Mouse (Mus musculus): ENCODE results near the gene Ugt1a6b.
"Not testable (repeated sequence)": the region's sequence is repeated elsewhere in the genome, so short reads cannot be mapped to it uniquely, and the experiment has no call there.

Ugt1a6b gene

GRCm38 (mm10) chr1:88121521-88121920 lies 18.5 kb downstream of the Ugt1a6b start:
- DNase-seq (ENCODE audit: low read depth) = not testable (repeated sequence)

- DNase-seq (ENCODE audit: low read depth) = not testable (repeated sequence)
These were observed 22.8 kb downstream of the Ugt1a6b start for GRCm38 (mm10) chr1:88125827-88126360.

- DNase-seq (ENCODE audit: low read depth) = not testable (repeated sequence)
These were observed 26.0 kb downstream of the Ugt1a6b start for GRCm38 (mm10) chr1:88129091-88129490.

GRCm38 (mm10) chr1:88130223-88130622 lies 27.2 kb downstream of the Ugt1a6b start:
- DNase-seq (ENCODE audit: low read depth) = not testable (repeated sequence)

- no peak for DNase-seq (ENCODE audit: low read depth)
These were observed 30.9 kb downstream of the Ugt1a6b start for GRCm38 (mm10) chr1:88133908-88134456.

GRCm38 (mm10) chr1:88134457-88135011 lies 31.5 kb downstream of the Ugt1a6b start, which contains the start of gene Ugt1a6a:
Gene Ugt1a6a, plus strand, starts transcription at chr1:88134809.
- not testable (repeated sequence) for DNase-seq (ENCODE audit: low read depth)

- DNase-seq (ENCODE audit: low read depth) = not testable (repeated sequence)
These were observed 32.3 kb downstream of the Ugt1a6b start for GRCm38 (mm10) chr1:88135229-88135904.

GRCm38 (mm10) chr1:88136646-88137045 lies 33.6 kb downstream of the Ugt1a6b start:
- no peak for DNase-seq (ENCODE audit: low read depth)

- no peak for DNase-seq (ENCODE audit: low read depth)
These were observed 34.2 kb downstream of the Ugt1a6b start for GRCm38 (mm10) chr1:88137264-88137663.

GRCm38 (mm10) chr1:88138145-88138544 lies 35.1 kb downstream of the Ugt1a6b start:
- DNase-seq (ENCODE audit: low read depth) = no peak

GRCm38 (mm10) chr1:88140492-88140891 lies 37.4 kb downstream of the Ugt1a6b start:
- DNase-seq (ENCODE audit: low read depth) = not testable (repeated sequence)

- DNase-seq (ENCODE audit: low read depth) = peak; percentile 29
These were observed 41.1 kb downstream of the Ugt1a6b start for GRCm38 (mm10) chr1:88143966-88144675.

GRCm38 (mm10) chr1:88145278-88145677 lies 42.2 kb downstream of the Ugt1a6b start:
- not testable (repeated sequence) for DNase-seq (ENCODE audit: low read depth)

GRCm38 (mm10) chr1:88150133-88150532 lies 47.1 kb downstream of the Ugt1a6b start:
- DNase-seq (ENCODE audit: low read depth) = not testable (repeated sequence)

- no peak for DNase-seq (ENCODE audit: low read depth)
These were observed 55.4 kb downstream of the Ugt1a6b start for GRCm38 (mm10) chr1:88158430-88158829.

- no peak for DNase-seq (ENCODE audit: low read depth)
These were observed 62.7 kb downstream of the Ugt1a6b start, which contains the start of gene Ugt1a5 for GRCm38 (mm10) chr1:88165711-88166110. Gene Ugt1a5, plus strand, starts transcription at chr1:88166012.

GRCm38 (mm10) chr1:88172190-88172589 lies 69.1 kb downstream of the Ugt1a6b start:
- DNase-seq (ENCODE audit: low read depth) = not testable (repeated sequence)

GRCm38 (mm10) chr1:88179657-88180056 lies 76.6 kb downstream of the Ugt1a6b start:
- no peak for DNase-seq (ENCODE audit: low read depth)

- no peak for DNase-seq (ENCODE audit: low read depth)
These were observed 83.4 kb downstream of the Ugt1a6b start for GRCm38 (mm10) chr1:88186325-88186935.

- no peak for DNase-seq (ENCODE audit: low read depth)
These were observed 89.1 kb downstream of the Ugt1a6b start for GRCm38 (mm10) chr1:88192136-88192535.

GRCm38 (mm10) chr1:88195687-88196086 lies 92.6 kb downstream of the Ugt1a6b start:
- DNase-seq (ENCODE audit: low read depth) = no peak

GRCm38 (mm10) chr1:88197443-88197842 lies 94.4 kb downstream of the Ugt1a6b start:
- no peak for DNase-seq (ENCODE audit: low read depth)
